Mouse (Mus musculus): Measurements from ENCODE around the gene Kif15.

Kif15 gene

GRCm38 (mm10) chr9:122950643-122951475, at the start of gene Kif15, which contains the start of gene 1110059G10Rik:
TSS of gene Kif15 (plus strand) at chr9:122951046.
TSS of gene 1110059G10Rik (minus strand) at chr9:122951000.
- DNase-seq (ENCODE audit: low spot score in 2 of 2), result peak; percentile 95 to 96

- no peak for DNase-seq (ENCODE audit: low spot score in 2 of 2)
These were observed 49.8 kb upstream of the Kif15 start for GRCm38 (mm10) chr9:122901047-122901446.

GRCm38 (mm10) chr9:122902717-122903535, 47.9 kb upstream of the Kif15 start:
- peak; percentile 75 to 80 for DNase-seq (ENCODE audit: low spot score in 2 of 2)

DNA sequence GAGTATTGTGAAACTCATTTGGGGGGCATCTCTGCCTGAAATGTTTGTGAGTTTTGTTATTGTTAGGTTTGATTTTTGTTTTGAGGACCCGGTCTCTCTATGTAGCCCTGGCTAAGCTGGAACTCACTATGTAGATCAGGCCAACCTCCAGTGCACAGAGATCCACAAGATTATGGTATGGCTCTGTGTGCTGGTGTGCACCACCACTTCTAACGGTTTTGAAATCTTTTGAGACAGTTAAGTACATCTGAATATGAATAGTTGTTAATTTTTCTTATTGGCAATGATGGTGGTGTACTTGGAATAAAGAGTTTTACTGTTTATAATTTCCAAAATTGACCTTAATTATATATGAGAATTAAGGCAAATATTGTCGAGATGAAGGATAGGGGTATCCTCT, 28.4 kb upstream of the Kif15 start:
- DNase-seq (ENCODE audit: low spot score in 2 of 2), result no peak

- DNase-seq (ENCODE audit: low spot score in 2 of 2), result peak; percentile 85 to 86
These were observed 27.9 kb upstream of the Kif15 start, which contains the start of gene Zfp105 for GRCm38 (mm10) chr9:122922936-122923381. TSS of gene Zfp105 (plus strand) at chr9:122923072.

DNA sequence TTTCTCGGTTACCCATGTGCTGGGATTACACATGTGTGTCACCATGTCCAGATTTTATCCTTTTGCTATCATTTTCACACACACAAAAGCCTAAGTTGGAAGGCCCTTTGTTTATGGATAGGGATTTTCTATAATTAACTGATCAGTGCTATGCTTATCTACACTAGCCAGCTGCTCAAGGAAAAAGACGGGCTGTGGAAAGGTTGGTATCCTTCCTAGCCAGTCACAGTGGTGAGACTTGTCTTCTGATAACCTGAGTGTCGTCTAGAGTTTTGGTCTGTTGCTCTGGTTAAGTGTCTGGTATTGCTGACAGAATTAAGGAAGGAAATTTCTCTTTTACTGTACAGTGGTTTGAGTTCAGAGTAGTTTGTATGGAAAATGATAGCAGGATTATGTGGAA, 21.9 kb upstream of the Kif15 start:
- no peak for DNase-seq (ENCODE audit: low spot score in 2 of 2)

- no peak for DNase-seq (ENCODE audit: low spot score in 2 of 2)
These were observed 47.8 kb downstream of the Kif15 start for GRCm38 (mm10) chr9:122998406-122999192.

DNA sequence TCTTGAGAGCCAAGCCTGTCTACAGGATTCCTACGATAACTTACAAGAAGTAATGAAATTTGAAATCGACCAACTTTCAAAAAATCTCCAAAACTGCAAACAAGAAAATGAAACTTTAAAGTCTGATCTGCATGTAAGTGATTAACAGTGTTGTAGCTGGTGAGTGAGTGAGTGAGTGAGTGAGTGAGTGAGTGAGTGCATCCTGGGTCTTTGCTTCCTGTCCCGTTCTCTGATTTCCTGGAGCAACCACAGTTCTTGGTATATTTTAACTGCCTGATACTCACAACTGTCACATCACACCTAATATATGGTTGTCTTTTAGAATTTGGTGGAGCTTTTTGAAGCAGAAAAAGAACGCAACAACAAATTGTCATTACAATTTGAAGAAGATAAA, 48.3 kb downstream of the Kif15 start:
- DNase-seq (ENCODE audit: low spot score in 2 of 2), result no peak

GRCm38 (mm10) chr9:123004718-123005117, 53.9 kb downstream of the Kif15 start:
- no peak for DNase-seq (ENCODE audit: low spot score in 2 of 2)

- DNase-seq (ENCODE audit: low spot score in 2 of 2), result no peak
These were observed 55.2 kb downstream of the Kif15 start for GRCm38 (mm10) chr9:123006071-123006470.

DNA sequence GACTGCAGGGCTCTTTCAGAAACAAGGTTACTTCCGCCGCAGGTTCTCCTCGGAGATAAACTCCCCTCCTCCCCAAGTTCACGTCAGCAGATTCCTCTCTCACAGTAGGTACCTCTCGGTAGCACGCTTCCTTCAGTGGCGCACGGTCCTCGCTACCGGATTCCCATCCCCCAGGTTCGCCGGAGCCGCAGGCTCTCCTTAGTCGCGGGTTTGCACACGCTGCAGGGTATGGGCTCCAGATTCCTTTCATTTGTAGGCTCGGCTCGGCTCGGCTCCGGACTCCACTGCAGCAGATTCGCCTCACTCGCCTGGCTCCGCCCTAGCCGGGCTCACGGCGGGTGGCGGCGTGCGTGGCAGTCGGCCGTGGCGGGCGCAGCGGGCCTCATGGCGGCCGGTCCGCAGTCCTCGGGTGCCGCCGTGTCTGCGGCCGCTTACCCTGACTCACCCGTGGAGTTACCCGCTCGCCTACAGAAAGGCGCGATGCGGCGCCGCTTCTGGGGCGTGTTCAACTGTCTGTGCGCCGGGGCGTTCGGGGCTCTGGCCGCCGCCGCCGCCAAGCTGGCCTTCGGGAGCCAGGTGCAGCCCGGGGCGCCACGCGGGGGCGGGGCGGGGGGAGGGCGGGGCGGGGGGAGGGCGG, 70.3 kb downstream of the Kif15 start, which contains the start of gene Tmem42:
Gene Tmem42 (plus strand): TSS at position 332 of the 637 bp plus-strand sequence.
- DNase-seq (ENCODE audit: low spot score in 2 of 2), result peak; percentile 88 to 92

GRCm38 (mm10) chr9:123021636-123022379, 71.0 kb downstream of the Kif15 start:
- peak in 1 of 2 experiments; percentile 47 for DNase-seq (ENCODE audit: low spot score in 2 of 2)

DNA sequence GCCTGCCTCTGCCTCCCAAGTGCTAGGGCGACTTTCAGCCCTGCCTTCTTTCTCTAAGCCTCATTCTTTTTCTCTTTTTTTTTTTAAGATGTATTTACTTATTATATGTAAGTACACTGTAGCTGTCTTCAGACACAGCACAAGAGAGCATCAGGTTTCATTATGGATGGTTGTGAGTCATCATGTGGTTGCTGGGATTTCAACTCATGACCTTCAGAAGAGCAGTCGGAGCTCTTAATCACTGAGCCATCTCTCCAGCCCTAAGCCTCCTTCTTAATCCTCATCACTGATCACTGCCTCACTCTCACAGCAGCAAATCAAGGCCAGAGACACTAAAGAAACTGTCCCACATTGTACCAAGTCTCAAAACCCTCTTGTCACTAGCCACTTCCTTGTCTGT, 73.4 kb downstream of the Kif15 start:
- no peak for DNase-seq (ENCODE audit: low spot score in 2 of 2)

DNA sequence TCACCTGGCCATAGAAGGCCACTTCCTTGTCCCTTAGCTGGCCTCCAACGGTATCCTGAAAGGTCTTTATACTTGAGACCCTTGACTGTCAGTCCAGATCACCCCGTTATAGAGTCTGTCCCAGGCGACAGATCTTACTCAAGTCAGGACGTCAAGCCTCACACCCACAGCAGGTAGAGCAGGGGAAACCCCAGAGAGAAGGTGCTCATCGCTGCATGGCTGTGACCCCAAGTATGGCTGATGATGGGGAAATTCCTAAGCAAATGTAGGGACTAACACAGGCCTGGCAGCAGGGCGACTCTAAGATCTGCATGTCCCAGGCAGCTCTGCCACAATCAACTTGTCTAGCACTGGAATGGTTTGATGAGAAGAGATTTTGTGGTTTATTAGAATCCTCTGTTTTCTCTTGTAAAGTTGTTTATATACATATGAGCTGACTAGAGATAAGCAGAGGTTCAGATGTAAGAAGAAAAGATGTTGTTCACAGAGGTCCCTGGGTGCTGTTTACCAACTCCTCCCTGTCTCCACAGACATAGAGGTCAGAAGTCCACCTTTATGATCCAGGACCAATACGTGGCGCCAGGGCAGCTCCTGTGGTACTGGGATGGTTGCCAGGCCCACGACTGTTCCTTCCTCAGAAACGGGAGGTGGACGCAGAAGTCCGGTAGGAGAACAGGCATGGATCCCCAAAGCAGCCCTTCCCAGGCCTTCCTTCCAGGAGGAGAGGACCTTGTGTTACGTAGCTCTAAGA, 80.8 kb downstream of the Kif15 start:
- no peak for DNase-seq (ENCODE audit: low spot score in 2 of 2)

DNA sequence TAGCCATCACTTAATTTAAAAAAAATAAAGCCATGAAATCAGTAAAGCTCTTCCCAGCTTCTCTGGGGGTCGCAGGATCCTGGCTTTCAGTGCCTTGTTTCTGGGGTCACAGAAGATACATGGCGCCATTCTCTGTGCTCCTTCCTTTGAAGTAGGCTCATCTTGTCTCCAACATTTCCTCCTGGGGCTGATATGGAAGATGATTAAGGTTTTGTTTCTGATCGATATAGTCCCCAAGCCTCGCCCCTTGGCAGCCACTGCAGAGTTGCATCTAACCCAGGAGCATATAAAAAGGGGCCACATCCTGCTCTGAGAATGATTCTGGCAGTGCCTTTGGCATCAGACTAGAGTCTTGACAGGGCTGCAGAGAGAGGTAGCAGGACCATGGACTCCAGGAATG, 83.6 kb downstream of the Kif15 start, which contains the start of gene Tgm4:
Gene Tgm4 (plus strand): TSS at position 301 of the 400 bp plus-strand sequence.
- DNase-seq (ENCODE audit: low spot score in 2 of 2), result no peak

- DNase-seq (ENCODE audit: low spot score in 2 of 2), result no peak
These were observed 96.8 kb downstream of the Kif15 start for GRCm38 (mm10) chr9:123047665-123048064.

DNA sequence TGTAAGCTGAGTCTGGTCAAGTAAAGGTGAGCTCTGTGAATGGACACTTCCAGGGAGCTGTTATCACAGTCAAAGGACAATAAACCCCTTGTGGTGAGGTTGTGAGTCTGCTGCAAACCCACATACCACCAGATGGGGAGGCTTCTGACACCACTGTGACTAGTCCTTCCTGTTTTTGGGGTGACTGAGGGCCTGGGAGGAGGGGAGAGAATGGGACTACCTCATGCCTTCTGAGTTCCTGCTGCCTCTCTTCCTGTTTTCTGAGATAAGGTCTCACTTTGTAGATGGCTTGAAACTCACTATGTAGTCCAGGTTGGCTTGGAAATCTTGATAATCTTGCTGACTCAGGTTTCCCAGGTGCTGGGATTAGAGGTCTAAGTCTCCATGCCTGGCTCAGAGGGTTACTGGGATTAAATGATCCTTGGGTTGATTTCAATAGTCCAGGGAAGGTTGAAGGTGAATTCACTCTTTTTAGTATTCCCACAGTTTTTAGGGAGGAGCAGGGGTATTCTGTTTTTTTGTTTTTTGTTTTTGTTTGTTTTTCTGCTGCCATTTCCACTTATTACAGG, 108.0 kb downstream of the Kif15 start:
- no peak for DNase-seq (ENCODE audit: low spot score in 2 of 2)

- DNase-seq (ENCODE audit: low spot score in 2 of 2), result no peak
These were observed 109.3 kb downstream of the Kif15 start for GRCm38 (mm10) chr9:123060172-123060571.
